Mouse (Mus musculus) stomach, postnatal 0 days (tissue): Measurements from ENCODE around the gene 0610009B22Rik.

Source experiments
- CTCF ChIP-seq: IDR thresholded peaks from 2 replicates; pipeline ENCODE4 v1.5.1; 2016; ENCODE audit warnings: antibody characterized with exemption, low read depth, mild to moderate bottlenecking, moderate library complexity
- EP300 ChIP-seq: optimal IDR thresholded peaks from 2 replicates; pipeline ENCODE3; 2016; ENCODE audit warnings: antibody characterized with exemption

DNA sequence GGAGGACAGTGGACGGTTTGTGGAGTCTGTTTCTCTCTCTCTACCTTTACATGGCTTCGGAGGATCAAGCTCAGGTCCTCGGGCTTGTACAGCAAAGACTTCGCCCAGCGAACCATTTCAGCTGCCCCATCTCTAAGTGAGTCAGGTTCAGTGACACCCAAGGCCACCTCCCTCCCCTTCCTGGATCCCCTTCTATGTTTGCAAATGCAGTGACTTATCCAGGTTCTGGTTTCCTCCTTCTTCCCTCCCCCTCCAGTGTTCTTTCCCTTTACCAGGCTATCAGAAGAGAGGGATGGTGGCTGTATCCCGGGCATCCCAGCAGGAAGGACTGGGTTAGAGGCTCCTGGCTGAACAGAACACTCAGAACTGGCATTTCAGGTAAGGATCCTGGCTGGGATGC is 34.9 kb downstream of the 0610009B22Rik start:
- TF ChIP-seq CTCF: no peak
- no peak for TF ChIP-seq EP300
